Comparison of ENCODE assay signal across 19 mouse cellular contexts in the genomic region with DNA sequence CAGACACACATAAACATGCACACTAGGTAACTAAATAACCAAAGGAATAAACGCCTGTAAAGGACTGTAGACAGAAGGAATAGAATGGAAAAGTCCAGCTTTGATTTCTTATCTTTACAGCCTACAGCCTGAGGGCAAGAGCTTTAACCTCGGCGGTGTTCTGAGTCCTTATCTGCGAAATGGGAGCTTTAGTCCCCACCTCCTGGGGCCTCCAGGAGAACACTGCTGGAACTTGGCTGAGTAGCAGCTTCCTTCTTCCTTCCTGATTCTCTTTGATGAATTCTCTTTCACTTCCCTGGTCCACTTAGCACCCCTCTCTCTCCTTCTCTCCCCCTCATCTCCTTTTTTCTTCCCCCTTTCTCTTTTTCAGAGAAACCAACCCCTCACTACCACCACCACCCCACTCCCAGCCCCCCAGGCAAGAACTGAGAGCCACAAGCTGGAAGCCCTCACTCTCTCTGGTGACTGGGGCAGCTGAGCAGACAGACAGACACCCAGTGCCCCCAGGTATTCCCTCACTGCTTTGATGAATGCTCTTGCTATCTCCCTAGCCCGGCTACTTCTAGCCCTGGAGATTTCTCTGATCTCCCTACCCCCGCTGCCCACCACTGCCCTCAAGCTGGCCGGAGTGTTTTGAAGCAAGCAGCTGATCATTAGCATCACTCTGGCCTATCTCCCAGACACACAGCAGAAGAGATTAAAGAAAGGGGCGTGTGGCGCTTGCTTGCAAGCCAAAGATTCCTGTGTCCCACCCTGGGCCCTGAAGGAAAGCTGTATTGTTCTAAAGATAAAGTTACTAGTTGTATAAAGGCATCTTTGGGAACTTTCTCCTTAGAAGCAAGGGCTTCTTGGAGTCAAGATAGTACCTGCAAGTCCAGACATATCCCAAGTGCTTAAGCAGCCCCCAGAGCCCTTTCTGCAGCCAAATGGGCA.
DNase-seq lines count a peak whose midpoint lies in the region; ATAC-seq and TF ChIP-seq lines count a peak whose summit lies in the region.
"Had no signal": no experiment of that assay in that cellular context is flagged by ENCODE, and none has a peak within 500 bp of the region (broad histone marks: within the 10 kb centered on the region; RNA-seq: fewer than 3 reads in every experiment).

No protein-coding gene starts in this region.

- WGBS in lung, embryonic 14.5 days: 16% methylated on average over 9 of the region's 9 CpGs
- WGBS in intestine, embryonic 15.5 days: 28% methylated on average over 9 of the region's 9 CpGs

- H3K27ac ChIP-seq in lung, embryonic 14.5 days (ENCODE audit: low read depth): peak overlapping the region; percentile 36; the same call in 1 of the 2 replicates
- H3K27ac ChIP-seq in intestine, embryonic 15.5 days: 0 out of 2 replicates have a peak overlapping the region, but pooled peaks have one; percentile 32
- H3K27ac ChIP-seq: embryonic facial prominence, embryonic 12.5 days; hindbrain, embryonic 12.5 days; liver, embryonic 12.5 days; macrophage; midbrain, embryonic 12.5 days; neural tube, embryonic 12.5 days had no signal

- H3K4me1 ChIP-seq in lung, embryonic 14.5 days (ENCODE audit: insufficient read depth): peaks cover 13% of the 10 kb centered on the region
- H3K4me1 ChIP-seq in E14TG2a.4 (replicated peaks; ENCODE audit: low read depth, low read length): peaks cover 80% of the 10 kb centered on the region
- peaks cover 19% of the 10 kb centered on the region for H3K4me1 ChIP-seq in intestine, embryonic 15.5 days (replicated peaks)
- H3K4me1 ChIP-seq: hindbrain, embryonic 12.5 days; neural tube, embryonic 12.5 days had no signal

- H3K27me3 ChIP-seq in lung, embryonic 14.5 days (ENCODE audit: insufficient read depth, low read length): no peaks in the 10 kb centered on the region
- H3K27me3 ChIP-seq in E14TG2a.4 (ENCODE audit: insufficient read depth, low read length): no peaks in the 10 kb centered on the region
- no peaks in the 10 kb centered on the region for H3K27me3 ChIP-seq in intestine, embryonic 15.5 days (replicated peaks)
- H3K27me3 ChIP-seq: embryonic facial prominence, embryonic 12.5 days; hindbrain, embryonic 12.5 days; liver, embryonic 12.5 days; midbrain, embryonic 12.5 days had no signal

- TF ChIP-seq CTCF in lung, embryonic 14.5 days (IDR thresholded peaks at IDR 0.05; ENCODE audit: low read depth): no peak
- TF ChIP-seq CTCF in E14TG2a.4 (conservative IDR thresholded peaks at IDR 0.05; ENCODE audit: low read length): no peak

- DNase-seq in lung, embryonic 14.5 days: peak; percentile 47
- no peak for DNase-seq in lung, adult 18-20 months
- DNase-seq in ES-CJ7 (ENCODE audit: low read depth, low spot score): peak; percentile 51
- DNase-seq in gastrocnemius, postnatal 25 days: no peak
- DNase-seq in right cerebral cortex, postnatal 4 days: no peak
- DNase-seq: adrenal gland, postnatal 36 days; cerebellum, adult 9-11 months; thymus, postnatal 25 days had no signal

- no peaks in the 10 kb centered on the region for H3K9me3 ChIP-seq in lung, embryonic 14.5 days (ENCODE audit: low read depth, low read length)
- H3K9me3 ChIP-seq in E14TG2a.4 (ENCODE audit: low read length): no peaks in the 10 kb centered on the region
- no peaks in the 10 kb centered on the region for H3K9me3 ChIP-seq in intestine, embryonic 15.5 days
- H3K9me3 ChIP-seq: embryonic facial prominence, embryonic 12.5 days; hindbrain, embryonic 12.5 days; liver, embryonic 12.5 days; midbrain, embryonic 12.5 days; neural tube, embryonic 12.5 days had no signal

- no peak overlapping the region for H3K4me3 ChIP-seq in lung, embryonic 14.5 days (ENCODE audit: low read depth, low read length)
- peak overlapping the region; percentile 59 for H3K4me3 ChIP-seq in E14TG2a.4 (replicated peaks; ENCODE audit: low read length)
- no peak overlapping the region for H3K4me3 ChIP-seq in intestine, embryonic 15.5 days (replicated peaks)
- H3K4me3 ChIP-seq: embryonic facial prominence, embryonic 12.5 days; hindbrain, embryonic 12.5 days; liver, embryonic 12.5 days; midbrain, embryonic 12.5 days; neural tube, embryonic 12.5 days had no signal

- H3K36me3 ChIP-seq in lung, embryonic 14.5 days (ENCODE audit: insufficient read depth): no peaks in the 10 kb centered on the region
- no peaks in the 10 kb centered on the region for H3K36me3 ChIP-seq in E14TG2a.4 (ENCODE audit: insufficient read depth, low read length)
- H3K36me3 ChIP-seq in intestine, embryonic 15.5 days: no peaks in the 10 kb centered on the region
- H3K36me3 ChIP-seq: embryonic facial prominence, embryonic 12.5 days; G1E; hindbrain, embryonic 12.5 days; liver, embryonic 12.5 days; midbrain, embryonic 12.5 days; neural tube, embryonic 12.5 days had no signal

- H3K9ac ChIP-seq in lung, embryonic 14.5 days: no peak overlapping the region
- H3K9ac ChIP-seq in intestine, embryonic 15.5 days: no peak overlapping the region
- H3K9ac ChIP-seq: embryonic facial prominence, embryonic 12.5 days; hindbrain, embryonic 12.5 days; liver, embryonic 12.5 days; midbrain, embryonic 12.5 days; neural tube, embryonic 12.5 days had no signal

- ATAC-seq in lung, embryonic 14.5 days (ENCODE audit: insufficient read depth): peak; percentile 67; the same call in 1 of the 2 replicates
- peak; percentile 86 for ATAC-seq in intestine, embryonic 15.5 days
- no peak for ATAC-seq in inflammation-experienced regulatory T-cells, adult 6 months
- ATAC-seq: forebrain, embryonic 16.5 days; liver, embryonic 12.5 days had no signal

- 0 out of 2 replicates have a peak overlapping the region, but pooled peaks have one; percentile 10 for H3K4me2 ChIP-seq in lung, embryonic 14.5 days
- peak overlapping the region; percentile 22; the same call in 1 of the 2 replicates for H3K4me2 ChIP-seq in intestine, embryonic 15.5 days (replicated peaks)
- H3K4me2 ChIP-seq: embryonic facial prominence, embryonic 12.5 days; hindbrain, embryonic 12.5 days; liver, embryonic 12.5 days; midbrain, embryonic 12.5 days; neural tube, embryonic 12.5 days had no signal

Comparison
In these comparisons a context has a peak if more than half of its experiments do, and no peak if none do; other contexts are left out.
1. DNase-seq: peak in lung, embryonic 14.5 days (single experiment) and ES-CJ7 (single experiment); none in lung, adult 18-20 months (0 of 2), gastrocnemius, postnatal 25 days (single experiment) and right cerebral cortex, postnatal 4 days (single experiment).